Mouse (Mus musculus) E14TG2a.4 (cell line): ENCODE measurements at regions not wholly inside any gene's neighbourhood (a gene's known extent, or its start where the extent isn't known, plus 50 kb on each side); places are given as distances from the start of the nearest gene placed in this dataset.

Experiments
- CTCF ChIP-seq: conservative IDR thresholded peaks from 2 replicates; pipeline ENCODE4 v1.5.1; 2014; ENCODE audit warnings: low read length
- NANOG ChIP-seq: IDR thresholded peaks from 2 replicates; pipeline ENCODE4 v1.6.1; 2014; ENCODE audit warnings: borderline replicate concordance, low read length, mixed read lengths

DNA sequence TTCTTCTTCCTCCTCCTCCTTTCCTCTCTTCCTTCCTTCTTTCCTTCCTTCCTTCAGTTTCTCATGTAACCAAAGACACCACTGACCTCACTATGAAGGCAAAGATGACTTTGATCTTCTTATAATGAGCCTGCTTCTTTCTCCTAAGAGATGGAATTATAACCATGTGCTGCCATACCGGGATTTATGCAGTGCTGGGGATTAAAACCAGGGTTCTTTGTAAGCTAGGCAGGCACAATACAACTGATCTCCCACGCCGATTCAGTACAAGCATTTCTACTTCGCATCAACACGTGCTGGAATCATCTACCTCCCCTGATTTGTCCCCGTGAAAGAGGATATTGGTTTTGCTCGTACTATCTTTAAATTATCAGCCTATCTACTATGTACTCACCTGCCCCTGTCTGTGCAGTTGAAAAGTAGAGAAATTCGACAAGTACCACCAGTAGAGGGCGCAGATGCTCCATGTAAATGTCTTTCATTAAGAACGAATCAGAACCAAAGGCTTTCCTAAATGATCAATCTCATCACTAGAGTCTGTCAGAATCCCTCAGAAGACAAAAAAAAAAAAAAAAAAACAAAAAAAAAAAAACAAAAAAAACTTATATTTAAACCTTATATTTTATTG lies 1164.5 kb upstream of the Celf2 start:
- TF ChIP-seq CTCF, result peak; percentile 36
- TF ChIP-seq NANOG, result no peak
